In genomic region chr2:120159434-120159833, GRCm38 (mm10) we compare ENCODE assay signal across 17 mouse cellular contexts. TPM values are rescaled to one million over a fixed set of nuclear protein-coding genes. Genes with fewer than 3 reads are reported as not detected.
DNase-seq lines count a peak whose midpoint lies in the region; ATAC-seq and TF ChIP-seq lines count a peak whose summit lies in the region.
"Had no signal": no experiment of that assay in that cellular context is flagged by ENCODE, and none has a peak within 500 bp of the region (broad histone marks: within the 10 kb centered on the region; RNA-seq: fewer than 3 reads in every experiment).

No protein-coding gene starts in this region.

- no peak overlapping the region for H3K4me2 ChIP-seq in liver, embryonic 13.5 days
- H3K4me2 ChIP-seq in liver, embryonic 12.5 days, result no peak overlapping the region
- H3K4me2 ChIP-seq: hindbrain, embryonic 14.5 days; limb, embryonic 12.5 days; midbrain, embryonic 13.5 days had no signal

- no peaks in the 10 kb centered on the region for H3K36me3 ChIP-seq in liver, embryonic 13.5 days
- no peaks in the 10 kb centered on the region for H3K36me3 ChIP-seq in liver, embryonic 12.5 days
- H3K36me3 ChIP-seq in thymus, adult 2 months (ENCODE audit: control insufficient read depth, insufficient read depth, low read length), result no peaks in the 10 kb centered on the region
- H3K36me3 ChIP-seq in macrophage (ENCODE audit: inconsistent target), result no peaks in the 10 kb centered on the region
- H3K36me3 ChIP-seq: limb, embryonic 12.5 days; midbrain, embryonic 13.5 days had no signal

- no peak overlapping the region for H3K9ac ChIP-seq in liver, embryonic 13.5 days
- no peak overlapping the region for H3K9ac ChIP-seq in liver, embryonic 12.5 days
- H3K9ac ChIP-seq: hindbrain, embryonic 14.5 days; limb, embryonic 12.5 days; midbrain, embryonic 13.5 days had no signal

- H3K9me3 ChIP-seq in liver, embryonic 13.5 days (replicated peaks), result no peaks in the 10 kb centered on the region
- H3K9me3 ChIP-seq in liver, embryonic 12.5 days (replicated peaks), result no peaks in the 10 kb centered on the region
- H3K9me3 ChIP-seq: limb, embryonic 12.5 days; midbrain, embryonic 13.5 days had no signal

- H3K79me2 ChIP-seq in macrophage (ENCODE audit: inconsistent target), result peaks cover 10% of the 10 kb centered on the region; the same call in 1 of the 2 replicates

- WGBS in liver, embryonic 13.5 days (ENCODE audit: insufficient replicate concordance), result 72% methylated on average over 2 of the region's 2 CpGs
- 63% methylated on average over 2 of the region's 2 CpGs for WGBS in liver, embryonic 12.5 days (ENCODE audit: insufficient replicate concordance)
- 93% methylated on average over 2 of the region's 2 CpGs for WGBS in thymus, adult 2 months
- WGBS in macrophage (ENCODE audit: missing documents), result 74% methylated on average over 2 of the region's 2 CpGs

- ATAC-seq in liver, embryonic 13.5 days (ENCODE audit: low read depth), result no peak
- ATAC-seq in liver, embryonic 12.5 days, result no peak
- ATAC-seq: intestine, embryonic 16.5 days; lung, postnatal 0 days; midbrain, embryonic 13.5 days had no signal

- no peak for TF ChIP-seq POLR2A in thymus, adult 2 months (IDR thresholded peaks at IDR 0.05; ENCODE audit: control insufficient read depth, extremely low read depth, insufficient read depth, low read length, poor library complexity)

- no peaks in the 10 kb centered on the region for H3K27me3 ChIP-seq in liver, embryonic 13.5 days
- H3K27me3 ChIP-seq in liver, embryonic 12.5 days (replicated peaks), result no peaks in the 10 kb centered on the region
- H3K27me3 ChIP-seq in thymus, adult 2 months (ENCODE audit: control insufficient read depth, insufficient read depth, low read length), result no peaks in the 10 kb centered on the region
- H3K27me3 ChIP-seq: limb, embryonic 12.5 days; midbrain, embryonic 13.5 days had no signal

- DNase-seq in heart, adult 11 months, result peak; percentile 94
- DNase-seq in heart, postnatal 4 days, result no peak
- DNase-seq in liver, embryonic 13.5 days, result no peak
- peak; percentile 17 for DNase-seq in thymus, postnatal 14 days
- no peak for DNase-seq in thymus, adult 2 months
- no peak for DNase-seq in frontal cortex, postnatal 10 days (ENCODE audit: low spot score in 2 of 2)
- DNase-seq: adrenal gland, postnatal 10 days; cerebellum, adult 9-11 months; heart, postnatal 10 days; right cerebral cortex, postnatal 25 days had no signal

- no peak for TF ChIP-seq CTCF in thymus, adult 2 months (IDR thresholded peaks at IDR 0.05; ENCODE audit: borderline replicate concordance, control insufficient read depth, extremely low read depth, insufficient read depth, low read length, poor library complexity)

- H3K4me3 ChIP-seq in liver, embryonic 13.5 days (replicated peaks), result no peak overlapping the region
- no peak overlapping the region for H3K4me3 ChIP-seq in liver, embryonic 12.5 days
- H3K4me3 ChIP-seq in thymus, adult 2 months (ENCODE audit: control insufficient read depth, insufficient read depth, low read length), result no peak overlapping the region
- H3K4me3 ChIP-seq in macrophage (ENCODE audit: inconsistent target), result no peak overlapping the region
- H3K4me3 ChIP-seq: limb, embryonic 12.5 days; midbrain, embryonic 13.5 days had no signal

- peaks cover 23% of the 10 kb centered on the region for H3K4me1 ChIP-seq in liver, embryonic 13.5 days (replicated peaks)
- peaks cover 24% of the 10 kb centered on the region for H3K4me1 ChIP-seq in liver, embryonic 12.5 days
- peaks cover 8% of the 10 kb centered on the region for H3K4me1 ChIP-seq in thymus, adult 2 months (replicated peaks; ENCODE audit: control insufficient read depth, insufficient read depth, low read length)
- H3K4me1 ChIP-seq: limb, embryonic 12.5 days had no signal

- 0 out of 2 replicates have a peak overlapping the region, but pooled peaks have one; percentile 53 for H3K27ac ChIP-seq in liver, embryonic 13.5 days
- H3K27ac ChIP-seq in liver, embryonic 12.5 days, result no peak overlapping the region
- no peak overlapping the region for H3K27ac ChIP-seq in thymus, adult 2 months (ENCODE audit: control insufficient read depth, insufficient read depth, low read length)
- peak overlapping the region; percentile 99 for H3K27ac ChIP-seq in macrophage
- H3K27ac ChIP-seq: hindbrain, embryonic 14.5 days; limb, embryonic 12.5 days; midbrain, embryonic 13.5 days had no signal

RNA-seq across cellular contexts. Expression of gene Ehd4, which starts 5.0 kb away (rescaled TPM):
- total RNA-seq in heart, postnatal 4 days (2021), result 100 to 1,000 TPM; 461 to 503 TPM
- 27.2 and 30.8 TPM in 2 replicates for polyA plus RNA-seq in liver, embryonic 13.5 days (2015; fragmentation: Nextera tagmentation; extraction: Ambion mirVana)
- polyA plus RNA-seq in liver, embryonic 12.5 days (2016; fragmentation: Nextera tagmentation; extraction: Ambion mirVana), result 27.2 and 28.7 TPM in 2 replicates
- polyA plus RNA-seq in thymus, adult 2 months (2012; rRNA removed), result 17.6 and 24.3 TPM in 2 replicates
- total RNA-seq in macrophage (2018; cell fraction: chromatin; rRNA removed), result 100 to 1,000 TPM in 13 of 26 experiments, 10 to 100 TPM in 13; 30.2 to 195 (median 102) TPM
- 100 to 1,000 TPM; 274 to 430 (median 371) TPM for total RNA-seq in macrophage (2018; cell fraction: cytosol; rRNA removed)
- total RNA-seq in macrophage (2018; cell fraction: nucleus; rRNA removed), result 100 to 1,000 TPM in 25 of 26 experiments, 10 to 100 TPM in 1; 98.0 to 295 (median 201) TPM
- polyA plus RNA-seq in macrophage (2018), result 253 to 336 TPM (median 297 TPM) in 3 replicates

Comparison
In these comparisons a context has a peak if more than half of its experiments do, and no peak if none do; other contexts are left out.
1. DNase-seq: peak in heart, adult 11 months (single experiment) and thymus, postnatal 14 days (single experiment); none in heart, postnatal 4 days (single experiment), liver, embryonic 13.5 days (single experiment), thymus, adult 2 months (single experiment) and frontal cortex, postnatal 10 days (0 of 2).
2. H3K27ac ChIP-seq: peak in liver, embryonic 13.5 days (single experiment) and macrophage (single experiment); none in liver, embryonic 12.5 days (single experiment) and thymus, adult 2 months (single experiment).